Mouse (Mus musculus) olfactory bulb, adult 2 months (tissue): ENCODE measurements around the gene Ncor1.

Experiments
- CTCF ChIP-seq: fragments of 200-500 bp; IDR thresholded peaks from 2 replicates; pipeline ENCODE4 v1.5.1; 2012; ENCODE audit warnings: low read depth, mild to moderate bottlenecking, low read length, moderate library complexity; ENCODE audit not compliant: insufficient read depth
- POLR2A ChIP-seq: fragments of 200-500 bp; IDR thresholded peaks from 2 replicates; pipeline ENCODE4 v1.6.1; 2012; ENCODE audit warnings: mild to moderate bottlenecking, low read depth, low read length, moderate library complexity; ENCODE audit not compliant: insufficient read depth

DNA sequence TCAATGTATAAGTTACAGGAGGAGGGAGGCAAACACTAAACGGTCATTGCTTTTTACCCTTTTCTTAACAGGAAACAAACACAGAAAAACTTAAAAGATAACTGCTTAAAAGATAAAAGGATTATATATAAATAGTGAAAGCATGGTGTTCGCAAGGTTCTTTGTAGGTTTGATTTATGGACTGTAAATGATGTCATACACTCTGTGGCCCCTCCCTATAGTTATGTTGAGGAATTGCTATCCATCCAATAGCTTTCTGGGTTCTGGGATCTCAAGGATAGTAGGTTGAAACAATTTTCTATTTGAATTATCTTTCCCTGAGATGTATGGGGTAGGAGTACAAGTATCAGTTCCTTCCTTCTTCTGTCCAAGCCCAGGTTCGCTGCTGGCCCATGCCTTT lies 138.2 kb downstream of the Ncor1 start:
- TF ChIP-seq CTCF (no peak), POLR2A (no peak)
